Mouse (Mus musculus) MEL (cell line): Measurements from ENCODE around the gene Herpud1. TPM values are rescaled to one million over a fixed set of nuclear protein-coding genes. Genes with fewer than 3 reads are reported as not detected.

ENCODE experiments used
- DNase-seq: peaks from one replicate; pipeline ENCODE4 v3.0.0; 2011; ENCODE audit warnings: low read depth, low spot score
- H3K27ac ChIP-seq: 2 replicates; pipeline ENCODE4 v1.5.1; 2012; ENCODE audit warnings: low read depth, mild to moderate bottlenecking, control low read depth, low read length, moderate library complexity; ENCODE audit not compliant: control insufficient read depth
- H3K27me3 ChIP-seq, 2 experiments: fragments of 150-350 bp in 1 of 2; sonication (generic) in 1 of 2; 2 replicates each; pipeline ENCODE4 v1.6.1; 2012; ENCODE audit warnings: low read length in 2 of 2, mild to moderate bottlenecking in 2 of 2, improper control_type of control experiment in 1 of 2, moderate library complexity in 1 of 2; ENCODE audit not compliant: insufficient read depth in 2 of 2, control insufficient read depth in 1 of 2
- H3K36me3 ChIP-seq, 2 experiments: 2 replicates each; pipeline ENCODE4 v1.6.1; 2012 to 2014; ENCODE audit warnings: low read length in 2 of 2, improper control_type of control experiment in 1 of 2, inconsistent platforms in 1 of 2, mild to moderate bottlenecking in 1 of 2; ENCODE audit not compliant: insufficient read depth in 2 of 2, control insufficient read depth in 1 of 2
- H3K4me1 ChIP-seq, 2 experiments: fragments of 150-350 bp in 1 of 2; sonication (generic) in 1 of 2; 2 replicates each; pipeline ENCODE4 v1.6.1; 2012; ENCODE audit warnings: low read length in 2 of 2, improper control_type of control experiment in 1 of 2, mild to moderate bottlenecking in 1 of 2; ENCODE audit not compliant: insufficient read depth in 2 of 2, control insufficient read depth in 1 of 2
- H3K4me3 ChIP-seq, 2 experiments: fragments of 150-350 bp in 1 of 2; sonication (generic) in 1 of 2; 2 replicates each; pipeline ENCODE4 v1.5.1; 2012; ENCODE audit warnings: low read depth in 2 of 2, low read length in 2 of 2, mild to moderate bottlenecking in 2 of 2, moderate library complexity in 2 of 2, control low read depth in 1 of 2, improper control_type of control experiment in 1 of 2; ENCODE audit not compliant: control insufficient read depth in 1 of 2, insufficient read depth in 1 of 2
- H3K79me2 ChIP-seq: 2 replicates; pipeline ENCODE4 v1.6.1; 2012; ENCODE audit warnings: mild to moderate bottlenecking, low read length, moderate library complexity; ENCODE audit not compliant: control insufficient read depth, poor library complexity, insufficient read depth
- H3K9ac ChIP-seq: 2 replicates; pipeline ENCODE4 v1.6.1; 2012; ENCODE audit warnings: low read depth, mild to moderate bottlenecking, control low read depth, low read length, moderate library complexity; ENCODE audit not compliant: control insufficient read depth, poor library complexity, severe bottlenecking
- H3K9me3 ChIP-seq: fragments of 150-350 bp; sonication (generic); replicated peaks from 2 replicates; pipeline ENCODE4 v1.6.1; 2012; ENCODE audit warnings: mild to moderate bottlenecking, low read length, improper control_type of control experiment, moderate library complexity; ENCODE audit not compliant: insufficient read depth
- BHLHE40 ChIP-seq: IDR thresholded peaks from 2 replicates; pipeline ENCODE4 v1.6.1; 2012; ENCODE audit warnings: low read depth, mild to moderate bottlenecking, inconsistent platforms, low read length, improper control_type of control experiment, borderline replicate concordance
- CHD1 ChIP-seq: IDR thresholded peaks from 2 replicates; pipeline ENCODE4 v1.6.1; 2012; ENCODE audit warnings: low read depth, mild to moderate bottlenecking, inconsistent platforms, low read length, improper control_type of control experiment
- ELF1 ChIP-seq: IDR thresholded peaks from 2 replicates; pipeline ENCODE4 v1.6.1; 2014; ENCODE audit warnings: low read depth, mild to moderate bottlenecking, inconsistent platforms, low read length, improper control_type of control experiment, moderate library complexity
- ETS1 ChIP-seq: IDR thresholded peaks from 2 replicates; pipeline ENCODE4 v1.6.1; 2012; ENCODE audit warnings: low read depth, mild to moderate bottlenecking, inconsistent platforms, low read length, improper control_type of control experiment, moderate library complexity
- GABPA ChIP-seq: IDR thresholded peaks from 2 replicates; pipeline ENCODE4 v1.6.1; 2012; ENCODE audit warnings: low read depth, mild to moderate bottlenecking, inconsistent platforms, low read length, improper control_type of control experiment, moderate library complexity
- GATA1 ChIP-seq: IDR thresholded peaks from 2 replicates; pipeline ENCODE4 v1.6.1; 2011; ENCODE audit warnings: low read depth, low read length, improper control_type of control experiment
- KAT2A ChIP-seq: conservative IDR thresholded peaks from 2 replicates; pipeline ENCODE4 v1.6.1; 2012; ENCODE audit warnings: low read depth, low read length, improper control_type of control experiment, inconsistent platforms
- MEF2A ChIP-seq: IDR thresholded peaks from 2 replicates; pipeline ENCODE4 v1.6.1; 2014; ENCODE audit warnings: low read depth, mild to moderate bottlenecking, inconsistent platforms, low read length, improper control_type of control experiment; ENCODE audit not compliant: poor library complexity, insufficient replicate concordance, severe bottlenecking; ENCODE audit errors: extremely low read depth
- MXI1 ChIP-seq: IDR thresholded peaks from 2 replicates; pipeline ENCODE4 v1.6.1; 2011; ENCODE audit warnings: mild to moderate bottlenecking, low read depth, low read length, improper control_type of control experiment
- MYB ChIP-seq: IDR thresholded peaks from 2 replicates; pipeline ENCODE4 v1.6.1; 2011; ENCODE audit warnings: mild to moderate bottlenecking, low read depth, low read length, improper control_type of control experiment
- MYC ChIP-seq: IDR thresholded peaks from 2 replicates; pipeline ENCODE4 v1.6.1; 2011; ENCODE audit warnings: low read depth, mild to moderate bottlenecking, low read length, improper control_type of control experiment, moderate library complexity
- NELFE ChIP-seq: IDR thresholded peaks from 2 replicates; pipeline ENCODE4 v1.6.1; 2011; ENCODE audit warnings: low read depth, low read length, improper control_type of control experiment
- NRF1 ChIP-seq: IDR thresholded peaks from 2 replicates; pipeline ENCODE4 v1.6.1; 2014; ENCODE audit warnings: low read depth, mild to moderate bottlenecking, inconsistent platforms, low read length, improper control_type of control experiment, moderate library complexity; ENCODE audit not compliant: poor library complexity, insufficient read depth, severe bottlenecking
- POLR2A ChIP-seq, 2 experiments: IDR thresholded peaks; 2 replicates each; pipeline ENCODE4 v1.6.1; 2011 to 2012; ENCODE audit warnings: low read length in 2 of 2, mild to moderate bottlenecking in 2 of 2, control low read depth in 1 of 2, improper control_type of control experiment in 1 of 2, low read depth in 1 of 2, moderate library complexity in 1 of 2; ENCODE audit not compliant: control insufficient read depth in 1 of 2, insufficient read depth in 1 of 2, poor library complexity in 1 of 2
- POLR2AphosphoS2 ChIP-seq: IDR thresholded peaks from 2 replicates; pipeline ENCODE4 v1.6.1; 2011; ENCODE audit warnings: low read length, improper control_type of control experiment
- POLR2AphosphoS5 ChIP-seq: IDR thresholded peaks from 2 replicates; pipeline ENCODE4 v1.6.1; 2012; ENCODE audit warnings: low read depth, borderline replicate concordance, mild to moderate bottlenecking, inconsistent platforms, low read length, moderate library complexity, mixed read lengths
- RAD21 ChIP-seq: IDR thresholded peaks from 2 replicates; pipeline ENCODE4 v1.6.1; 2011; ENCODE audit warnings: mild to moderate bottlenecking, low read depth, low read length, improper control_type of control experiment
- SIN3A ChIP-seq: IDR thresholded peaks from 2 replicates; pipeline ENCODE4 v1.6.1; 2012; ENCODE audit warnings: low read length, improper control_type of control experiment, inconsistent platforms
- SMC3 ChIP-seq: IDR thresholded peaks from 2 replicates; pipeline ENCODE4 v1.6.1; 2011; ENCODE audit warnings: low read depth, low read length, improper control_type of control experiment
- TAL1 ChIP-seq: IDR thresholded peaks from 2 replicates; pipeline ENCODE4 v1.6.1; 2012; ENCODE audit warnings: mild to moderate bottlenecking, inconsistent platforms, low read length, moderate library complexity, mixed read lengths
- TCF12 ChIP-seq: IDR thresholded peaks from 2 replicates; pipeline ENCODE4 v1.6.1; 2014; ENCODE audit warnings: low read depth, mild to moderate bottlenecking, inconsistent platforms, low read length, improper control_type of control experiment, moderate library complexity
- UBTF ChIP-seq: IDR thresholded peaks from 2 replicates; pipeline ENCODE4 v1.6.1; 2012; ENCODE audit warnings: low read depth, mild to moderate bottlenecking, inconsistent platforms, low read length, improper control_type of control experiment, moderate library complexity, borderline replicate concordance; ENCODE audit not compliant: insufficient read depth
- USF1 ChIP-seq: IDR thresholded peaks from 2 replicates; pipeline ENCODE4 v1.6.1; 2014; ENCODE audit warnings: low read depth, mild to moderate bottlenecking, inconsistent platforms, low read length, improper control_type of control experiment, moderate library complexity
- USF2 ChIP-seq, 2 experiments: IDR thresholded peaks; 2 replicates each; pipeline ENCODE4 v1.6.1; 2011 to 2012; ENCODE audit warnings: improper control_type of control experiment in 2 of 2, low read length in 2 of 2, borderline replicate concordance in 1 of 2, inconsistent platforms in 1 of 2, low read depth in 1 of 2, mild to moderate bottlenecking in 1 of 2; ENCODE audit not compliant: insufficient read depth in 1 of 2
- ZC3H11A ChIP-seq: IDR thresholded peaks from 2 replicates; pipeline ENCODE4 v1.6.1; 2012; ENCODE audit warnings: low read depth, mild to moderate bottlenecking, inconsistent platforms, low read length, improper control_type of control experiment
- ZKSCAN1 ChIP-seq: IDR thresholded peaks from 2 replicates; pipeline ENCODE4 v1.6.1; 2012; ENCODE audit warnings: low read depth, mild to moderate bottlenecking, inconsistent platforms, low read length, improper control_type of control experiment, moderate library complexity
- polyA plus RNA-seq, 2 experiments: library from polyadenylated mRNA; stranded (reverse) in 1 of 2; unstranded in 1 of 2; fragments of >175 nt in 1 of 2; fragments of >200 nt in 1 of 2; gene quantifications; 2 replicates each; pipeline versions ENCODE4 v1.2.1 to v1.2.4; 2012; ENCODE audit warnings: low replicate concordance in 2 of 2, low read depth in 1 of 2; ENCODE audit not compliant: insufficient read length in 2 of 2, insufficient read depth in 1 of 2, missing spikeins in 1 of 2
- total RNA-seq: library from RNA; depleted of rRNA; stranded (reverse); fragments of 300-350 nt; gene quantifications from 2 replicates; pipeline ENCODE4 v1.2.3, GENCODE M21; 2012

Herpud1 gene
- total and polyA plus RNA-seq, 3 experiments = 66.1 to 66.9 TPM; not detected in 1

GRCm38 (mm10) chr8:94363906-94364305 is 22.3 kb upstream of the Herpud1 start:
- H3K9me3 ChIP-seq = no peaks in the 10 kb centered on the region
- TF ChIP-seq BHLHE40 (no peak), MYC (no peak), GABPA (no peak), ZC3H11A (no peak), POLR2A (IDR thresholded peaks at IDR 0.05; ENCODE audit: control insufficient read depth in 1 of 2, insufficient read depth in 1 of 2, low read depth in 1 of 2, low read length in 2 of 2, poor library complexity in 1 of 2) (no peak), RAD21 (no peak), ZKSCAN1 (no peak), NELFE (no peak), KAT2A (no peak), ETS1 (no peak), CHD1 (no peak), MEF2A (no peak), ELF1 (no peak), SIN3A (no peak), USF2 (IDR thresholded peaks at IDR 0.05; ENCODE audit: borderline replicate concordance in 1 of 2, insufficient read depth in 1 of 2, low read depth in 1 of 2, low read length in 2 of 2) (no peak), TCF12 (no peak), SMC3 (no peak)
- H3K9ac ChIP-seq = no peak overlapping the region
- H3K27me3 ChIP-seq = peaks cover 8 to 13% of the 10 kb centered on the region in 2 experiments
- no peak overlapping the region for H3K27ac ChIP-seq
- DNase-seq = no peak
- peaks cover 0 to 12% of the 10 kb centered on the region in 2 experiments; a peak in 2 of 4 replicates for H3K4me1 ChIP-seq
- H3K36me3 ChIP-seq = peaks cover 0 to 2% of the 10 kb centered on the region in 2 experiments; a peak in 1 of 4 replicates
- no peaks in the 10 kb centered on the region for H3K79me2 ChIP-seq
- no peak overlapping the region for H3K4me3 ChIP-seq

DNA sequence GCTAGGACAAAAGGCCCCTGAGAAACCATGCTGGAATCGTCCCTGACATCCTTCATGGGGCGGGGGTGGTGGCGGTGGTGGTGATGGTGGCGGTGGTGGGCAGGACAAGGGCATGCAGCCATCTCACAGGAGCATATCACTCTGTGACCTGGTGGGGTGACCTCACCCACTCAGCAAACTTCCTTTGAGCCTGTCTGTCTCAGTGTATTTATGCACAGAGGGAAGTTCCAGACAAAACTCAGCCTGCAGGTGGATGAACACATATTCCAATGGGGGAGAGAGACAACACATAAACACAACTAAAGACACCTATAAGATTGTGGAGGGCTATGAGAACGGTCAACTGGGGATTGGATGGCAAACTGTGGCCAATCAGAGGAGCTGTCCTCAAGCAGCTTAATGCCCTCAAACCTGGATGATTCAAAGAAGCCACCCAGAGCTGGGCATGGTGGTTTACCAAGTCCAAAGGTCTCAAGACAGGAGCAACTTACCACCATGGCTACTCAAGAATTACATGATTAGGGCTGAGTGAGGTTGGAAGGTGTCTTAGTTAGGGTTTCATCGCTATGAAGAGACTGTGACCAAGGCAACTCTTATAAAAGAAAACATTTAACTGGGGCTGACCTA is 21.4 kb upstream of the Herpud1 start:
- H3K9me3 ChIP-seq = no peaks in the 10 kb centered on the region
- TF ChIP-seq USF1 (no peak), MXI1 (no peak), CHD1 (no peak), SMC3 (no peak), POLR2AphosphoS2 (no peak), TAL1 (no peak), NRF1 (no peak), ZKSCAN1 (no peak), GABPA (no peak), UBTF (no peak), MYB (no peak), GATA1 (no peak), POLR2AphosphoS5 (no peak)
- TF ChIP-seq, all 39 proteins: peak for 0
- Histone ChIP-seq H3K27me3 (peaks cover 5 to 6% of the 10 kb centered on the region in 2 experiments; a peak in 3 of 4 replicates), H3K27ac (no peak overlapping the region), H3K79me2 (no peaks in the 10 kb centered on the region), H3K36me3 (peaks cover 0 to 2% of the 10 kb centered on the region in 2 experiments; a peak in 1 of 4 replicates), H3K4me1 (peaks cover 0 to 12% of the 10 kb centered on the region in 2 experiments; a peak in 2 of 4 replicates), H3K9ac (no peak overlapping the region), H3K4me3 (no peak overlapping the region)
- no peak for DNase-seq
